Mouse (Mus musculus) T-cell, adult 2 months (primary cell): ENCODE results near the gene Cd109.

Experiments
- DNase-seq: peaks from one replicate; pipeline ENCODE4 v3.0.0; 2022; ENCODE audit warnings: low spot score

Gene Cd109

DNA sequence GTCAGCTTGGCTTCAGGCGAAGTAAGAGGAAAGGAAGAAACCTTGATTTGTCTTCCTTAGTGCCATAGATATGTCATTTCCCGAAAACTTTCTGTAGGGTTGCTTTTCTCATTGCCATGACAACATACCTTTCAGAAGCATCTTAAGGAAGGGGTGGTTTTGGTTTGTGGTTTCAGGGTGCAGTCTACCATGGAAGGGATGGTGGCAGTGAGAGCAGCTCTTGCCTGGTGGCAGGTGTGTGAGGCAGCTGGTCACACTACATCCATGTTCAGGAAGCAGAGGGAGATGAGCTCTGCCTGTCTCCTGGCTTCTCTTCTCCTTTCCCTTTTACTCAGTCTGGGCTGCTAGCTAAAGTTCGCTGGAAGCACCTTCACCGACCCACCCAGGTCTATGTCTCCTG lies 26.0 kb downstream of the Cd109 start:
- DNase-seq = no peak

- DNase-seq = peak; percentile 15
These were observed 30.8 kb downstream of the Cd109 start for GRCm38 (mm10) chr9:78646008-78646777.

DNA sequence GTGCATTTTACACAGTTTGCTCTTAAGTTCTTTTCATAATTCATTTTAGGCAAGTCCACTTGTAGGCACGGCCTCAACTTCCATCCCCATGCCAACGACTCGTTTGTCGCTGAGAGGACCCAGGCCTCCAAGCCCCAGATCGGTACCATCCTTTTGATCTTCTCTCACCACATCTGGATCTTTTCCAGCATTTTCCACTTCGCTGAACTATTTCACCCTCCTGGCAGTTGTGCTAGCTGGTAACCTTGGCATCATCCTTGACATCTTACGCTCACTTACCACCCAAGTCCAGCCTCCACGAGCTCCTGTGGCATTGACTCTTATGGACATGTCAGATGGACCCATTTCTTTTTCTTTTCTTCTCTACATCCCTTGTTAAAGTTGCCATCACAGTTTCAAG lies 33.3 kb downstream of the Cd109 start:
- DNase-seq = no peak

DNA sequence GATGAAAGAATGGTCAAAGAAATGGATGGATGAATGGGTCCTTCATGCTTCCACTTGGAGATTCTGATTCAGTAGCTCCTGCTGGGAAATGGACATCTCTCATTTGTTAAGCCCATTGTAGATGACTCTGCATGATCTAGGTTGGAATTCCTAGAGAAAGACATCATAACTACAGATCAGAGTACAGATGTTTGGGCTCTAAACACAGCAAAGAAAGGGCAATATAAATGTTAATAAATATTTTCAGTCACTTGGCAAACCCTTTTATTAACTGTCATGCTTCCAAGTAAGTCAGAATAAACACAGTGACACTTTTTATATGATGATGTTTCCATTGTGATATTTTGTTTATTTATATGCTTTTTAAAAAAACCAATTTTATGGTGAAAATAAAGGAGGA lies 34.1 kb downstream of the Cd109 start:
- no peak for DNase-seq

GRCm38 (mm10) chr9:78657564-78657963 lies 42.2 kb downstream of the Cd109 start:
- DNase-seq = no peak

- DNase-seq = no peak
These were observed 56.2 kb downstream of the Cd109 start for GRCm38 (mm10) chr9:78671446-78671985.

DNA sequence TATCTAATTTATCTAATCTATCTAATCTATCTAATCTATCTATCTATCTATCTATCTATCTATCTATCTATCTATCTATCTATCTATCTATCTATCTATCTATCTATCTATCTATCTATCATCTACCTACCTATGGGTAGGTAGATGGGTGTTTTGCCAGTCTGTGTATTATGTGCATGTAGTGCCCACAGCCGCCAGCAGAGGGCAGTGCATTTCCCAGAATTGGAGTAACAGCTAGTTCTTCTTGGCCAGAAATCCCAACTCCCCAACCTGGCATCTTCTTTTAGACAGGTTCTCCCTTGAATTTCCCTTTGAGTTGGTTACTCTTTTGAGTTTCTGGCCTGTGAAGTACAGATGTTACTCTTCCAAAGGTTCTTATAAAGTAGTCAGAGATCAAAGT lies 85.3 kb downstream of the Cd109 start:
- DNase-seq = peak; percentile 20

DNA sequence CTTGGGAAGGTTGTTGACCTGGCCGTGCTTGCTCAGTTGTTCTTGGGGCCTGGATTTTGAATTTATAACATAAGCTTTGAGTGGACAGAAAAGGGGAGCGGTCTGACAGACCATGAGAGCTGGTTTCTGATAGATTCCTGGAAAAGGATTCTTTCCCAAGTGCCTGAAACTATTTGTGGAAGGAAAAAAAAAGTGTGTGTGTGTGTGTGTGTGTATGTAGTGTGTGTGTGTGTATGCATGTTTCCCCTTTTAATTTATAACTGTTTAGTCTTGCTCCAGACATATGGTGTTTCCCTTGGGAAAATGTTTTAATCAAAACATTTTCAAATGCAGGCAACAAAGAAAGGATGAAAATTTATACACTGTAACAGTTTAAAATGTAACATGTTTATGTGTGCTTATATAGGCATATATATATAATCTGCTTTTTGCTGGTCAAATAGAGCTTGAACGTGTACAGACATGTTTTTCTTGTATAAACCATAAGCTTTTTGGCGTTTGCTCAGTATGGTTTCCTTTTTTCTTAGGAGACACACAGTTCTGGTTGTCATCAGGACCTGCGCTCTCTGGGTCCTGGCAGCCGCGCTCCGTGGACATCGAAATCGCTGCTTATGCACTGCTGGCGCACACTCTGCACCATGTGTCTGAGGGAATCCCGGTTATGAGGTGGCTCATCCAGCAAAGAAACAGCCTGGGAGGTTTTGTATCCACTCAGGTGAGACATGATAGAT lies 87.3 kb downstream of the Cd109 start:
- DNase-seq = no peak

- DNase-seq = no peak
These were observed 105.8 kb downstream of the Cd109 start for GRCm38 (mm10) chr9:78720888-78721798.

DNA sequence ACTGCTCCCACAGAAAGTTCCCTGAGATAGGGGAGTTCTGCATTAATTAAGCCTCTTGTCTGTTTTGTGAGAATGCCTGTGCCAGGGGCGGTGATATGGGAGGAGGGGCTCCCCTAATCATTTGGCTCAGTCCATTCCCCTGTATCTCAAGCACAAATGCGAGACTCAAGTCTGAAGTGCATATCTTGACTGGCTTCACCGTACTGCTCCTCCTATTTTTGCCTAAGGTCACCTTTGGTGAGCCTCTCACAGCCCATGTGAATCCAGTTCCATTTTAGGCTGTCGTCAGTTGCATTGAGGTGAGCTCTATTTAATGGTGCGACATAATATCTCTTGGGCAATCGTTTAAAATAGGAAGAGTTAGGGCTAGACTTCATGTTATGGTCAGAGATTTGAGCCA lies 116.6 kb downstream of the Cd109 start:
- no peak for DNase-seq

- DNase-seq = no peak
These were observed 120.2 kb downstream of the Cd109 start for GRCm38 (mm10) chr9:78735519-78735918.

DNA sequence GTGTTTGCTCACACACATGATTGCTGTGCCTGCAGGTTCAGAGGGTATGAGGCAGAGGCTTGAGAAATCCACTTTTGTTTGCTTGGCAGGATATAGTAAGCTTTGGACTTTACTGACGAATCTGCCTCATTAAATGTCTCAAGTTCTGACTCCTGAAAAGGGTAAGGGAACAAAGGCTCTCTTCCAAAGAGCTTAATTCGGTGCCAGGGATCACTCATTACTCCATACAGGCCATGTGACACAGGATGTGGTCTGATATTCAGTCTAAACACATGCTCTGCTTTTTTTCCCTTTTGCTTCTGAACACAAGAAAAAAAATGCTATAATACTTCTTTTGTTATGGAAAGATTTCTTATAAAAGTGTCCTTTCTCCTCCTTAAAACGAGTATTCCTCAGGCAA lies 126.7 kb downstream of the Cd109 start:
- no peak for DNase-seq

DNA sequence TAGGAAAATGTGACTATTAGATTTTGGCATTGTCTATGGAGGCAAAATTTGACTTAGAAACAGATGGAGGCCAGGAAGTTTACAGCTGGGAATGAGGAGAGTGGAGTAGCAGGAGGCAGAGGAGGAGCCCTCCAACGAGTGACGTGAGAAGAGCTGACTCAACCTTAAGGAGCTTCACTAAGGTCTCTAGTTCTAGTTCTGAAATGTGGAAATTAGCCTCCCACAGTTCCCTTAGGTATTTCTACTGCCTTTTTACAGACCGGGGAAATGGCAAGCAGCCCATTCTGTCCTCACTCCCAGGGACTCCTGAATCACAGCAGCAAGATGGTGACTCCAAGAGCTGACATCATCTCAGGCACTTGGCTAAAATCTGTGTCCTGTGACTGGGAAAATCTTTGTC lies 134.9 kb downstream of the Cd109 start:
- no peak for DNase-seq
